Mouse (Mus musculus): ENCODE data around the gene Erf. TPM values are rescaled to one million over a fixed set of nuclear protein-coding genes. Genes with fewer than 3 reads are reported as not detected.

Erf gene
- 10 to 100 TPM; 16.5 to 26.6 TPM for total RNA-seq (2021)
- 50.4 and 52.8 TPM in 2 replicates for polyA plus RNA-seq (2012; rRNA removed)
- long read RNA-seq, partial matches to known transcripts, result 0 of 1 reads
- long read RNA-seq, other reads (novel, unspliced or antisense), result 1 of 1 reads

DNA sequence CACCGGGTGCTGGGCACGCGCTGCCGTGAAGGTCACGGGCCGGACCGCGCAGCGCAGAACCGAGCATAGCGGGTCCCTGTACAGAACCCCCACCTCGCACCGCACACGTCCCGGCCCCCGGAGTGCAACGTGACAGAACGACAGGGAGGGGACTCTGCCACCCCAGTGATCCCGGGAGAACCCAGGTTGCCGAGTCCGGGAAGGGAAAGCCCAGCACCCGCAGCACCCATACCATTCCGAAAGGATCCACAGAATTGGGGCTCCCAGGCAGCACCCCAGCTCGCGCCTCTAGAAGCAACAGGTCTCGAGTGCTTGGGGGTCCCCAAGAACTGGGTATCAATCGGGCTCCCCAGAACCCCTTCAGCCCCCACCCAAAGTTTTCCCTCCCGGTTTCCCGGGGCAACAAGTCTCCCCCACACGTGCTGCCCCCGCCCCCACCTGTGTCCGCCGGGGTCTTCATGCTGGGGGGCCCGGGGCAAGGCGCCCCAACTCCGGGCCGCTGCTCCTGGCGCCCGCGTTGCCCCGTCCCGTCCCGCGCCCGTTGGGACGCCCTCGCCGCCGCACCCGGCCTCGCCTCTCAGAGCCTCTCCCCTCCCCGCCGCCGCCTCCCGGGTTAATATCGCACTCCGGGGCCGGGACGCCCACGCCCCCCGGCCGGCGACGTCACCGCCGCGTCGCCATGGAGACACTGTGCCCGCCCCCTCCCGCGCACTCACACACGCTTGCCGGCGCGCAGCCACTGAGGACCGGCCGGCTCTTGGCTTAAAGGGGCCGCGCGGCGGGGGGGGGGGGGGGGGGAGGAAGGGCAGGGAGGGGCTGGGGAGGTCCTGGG lies at the start of gene Erf:
Erf (minus strand) TSS at position 621 of the 832 bp plus-strand sequence.
- peak; percentile 98 for DNase-seq

DNA sequence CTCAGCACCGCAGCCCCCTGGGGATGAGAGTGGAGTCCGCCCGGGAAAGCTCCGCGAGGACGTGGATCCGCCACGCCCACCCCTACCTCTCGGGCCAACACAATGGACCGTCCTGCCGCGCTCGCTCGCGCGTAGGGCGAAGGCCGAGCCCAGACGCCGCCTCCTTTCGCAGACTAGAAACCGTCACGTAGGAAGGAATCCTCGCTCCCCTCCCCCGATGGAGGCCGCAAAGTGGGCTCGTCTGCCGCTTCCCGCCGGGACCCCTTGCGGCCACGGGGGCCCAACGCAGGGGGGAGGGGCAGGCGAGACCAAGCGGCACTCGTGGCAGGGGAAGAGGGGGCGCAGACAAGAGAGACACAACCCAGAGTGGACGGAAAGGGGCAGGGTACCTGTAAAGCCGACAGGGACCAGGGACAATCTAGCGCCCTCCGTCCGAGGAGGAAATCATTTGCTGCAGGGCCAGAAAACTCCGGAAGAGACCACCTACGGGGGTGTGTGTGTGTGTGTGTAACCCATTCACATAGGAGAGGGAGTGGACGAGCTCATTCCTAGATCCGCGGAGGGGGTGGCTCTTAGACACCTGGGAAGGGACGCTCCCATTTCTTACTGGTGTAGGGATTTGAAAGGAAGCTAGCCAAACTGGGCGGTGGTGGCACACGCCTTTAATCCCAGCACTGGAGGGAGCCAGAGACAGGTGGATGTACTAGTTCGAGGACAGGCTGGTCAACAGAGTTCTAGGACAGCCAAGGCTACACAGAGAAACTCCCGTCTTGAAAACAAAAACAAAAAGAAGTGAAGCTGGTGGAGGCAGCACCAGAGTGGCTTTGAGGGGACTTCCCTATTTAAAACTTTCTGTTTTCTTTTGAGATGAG lies 47.1 kb upstream of the Erf start, which contains the start of gene Pafah1b3:
Pafah1b3 (minus strand) TSS at position 533 of the 872 bp plus-strand sequence.
- DNase-seq, result peak; percentile 84

DNA sequence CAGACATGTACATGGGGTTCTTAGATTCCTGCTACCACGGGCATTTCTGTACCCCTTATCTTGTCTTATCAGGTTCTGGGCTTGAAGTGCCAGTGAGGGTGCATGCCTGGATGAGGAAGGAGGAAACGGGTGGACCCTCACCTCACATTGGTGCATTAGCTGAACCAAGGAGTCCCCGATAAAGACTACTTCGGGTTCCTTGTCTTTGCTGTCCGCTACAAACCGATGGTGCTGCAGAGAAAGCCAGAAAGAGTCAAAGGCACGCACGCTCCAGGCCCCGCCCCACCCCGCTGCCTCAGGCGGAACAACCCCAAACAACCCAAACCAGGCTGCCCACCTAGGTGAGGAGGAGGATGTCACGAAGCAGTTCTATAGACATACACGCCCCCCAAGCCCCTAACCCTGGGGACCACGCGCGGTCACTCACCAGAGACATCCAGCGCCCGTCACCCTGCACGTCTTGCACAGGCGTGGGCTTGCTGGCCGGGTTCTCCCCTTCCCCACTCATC lies 46.4 kb upstream of the Erf start:
- DNase-seq, result no peak

DNA sequence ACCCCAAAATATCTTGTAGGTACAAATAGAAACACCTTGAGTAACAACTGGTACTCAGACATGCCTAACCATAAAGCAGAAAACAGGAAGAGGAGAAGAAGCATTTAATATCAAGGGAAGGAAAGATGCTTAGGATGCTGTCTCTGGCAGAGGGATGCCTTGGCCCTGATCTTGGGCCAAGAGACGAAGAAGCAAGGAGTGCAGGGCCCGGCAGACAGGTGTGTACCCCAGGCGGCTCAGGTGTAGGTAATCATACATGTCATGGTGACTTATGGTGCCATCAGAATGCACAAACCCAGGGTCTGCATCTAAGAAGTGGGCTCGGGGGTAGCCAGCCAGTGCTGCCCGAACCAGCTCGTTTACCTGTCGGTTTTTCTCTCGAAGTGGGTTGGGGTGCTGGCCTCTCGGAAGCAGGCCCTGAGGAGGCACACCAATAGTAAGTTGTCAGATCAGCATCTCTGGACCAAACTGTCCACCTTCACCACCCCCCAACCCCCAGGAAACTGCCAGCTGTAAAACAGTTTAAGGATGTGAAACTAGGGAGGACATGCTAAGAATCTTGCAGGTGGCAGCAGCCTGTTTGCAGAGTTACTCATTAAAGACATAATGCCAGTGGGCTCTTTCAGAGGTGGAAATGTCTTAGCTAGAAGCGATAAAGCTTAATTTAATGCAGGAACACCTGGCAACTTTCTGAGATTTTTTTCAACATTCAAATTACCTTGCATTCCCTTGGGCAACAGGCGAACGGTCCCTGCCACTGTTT lies 44.6 kb upstream of the Erf start:
- no peak for DNase-seq

DNA sequence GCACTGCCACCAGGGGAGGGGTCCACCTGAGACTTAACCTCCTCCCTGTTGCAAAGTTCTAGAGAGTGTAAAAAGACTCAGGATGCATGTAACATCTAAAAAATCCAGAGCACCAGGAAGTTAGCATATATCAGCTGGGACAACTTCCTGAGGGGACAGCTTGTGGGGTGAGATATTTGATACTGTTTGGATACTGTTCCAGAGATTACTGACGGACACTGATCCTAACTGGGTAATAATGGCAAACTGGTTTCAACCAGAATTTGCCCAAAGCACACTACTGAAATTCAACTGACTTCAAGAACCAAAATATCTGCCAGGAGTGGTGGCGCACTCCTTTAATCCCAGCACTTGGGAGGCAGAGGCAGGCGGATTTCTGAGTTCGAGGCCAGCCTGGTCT lies 43.9 kb upstream of the Erf start:
- DNase-seq, result no peak

DNA sequence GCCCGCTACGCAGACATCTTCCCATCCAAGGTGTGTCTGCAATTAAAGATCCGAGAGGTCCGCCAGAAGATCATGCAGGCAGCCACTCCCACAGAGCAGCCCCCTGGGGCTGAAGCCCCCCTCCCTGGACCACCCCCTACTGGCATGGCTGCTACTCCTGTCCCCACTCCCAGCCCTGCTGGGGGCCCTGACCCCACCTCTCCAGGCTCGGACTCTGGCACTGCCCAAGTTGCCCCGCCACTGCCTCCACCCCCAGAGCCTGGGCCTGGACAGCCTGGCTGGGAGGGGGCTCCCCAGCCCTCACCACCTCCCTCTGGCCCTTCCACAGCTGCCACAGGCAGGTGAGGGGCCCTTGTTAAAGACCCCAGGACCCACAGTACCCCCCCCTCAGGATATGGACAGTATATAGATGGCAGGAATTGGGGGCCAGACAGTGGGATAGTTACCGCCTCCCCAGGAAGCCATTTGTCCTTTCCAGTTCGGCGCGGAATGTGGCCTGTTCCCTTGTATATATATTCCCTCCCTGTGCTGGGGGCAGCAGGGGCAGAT lies 42.7 kb upstream of the Erf start:
- DNase-seq, result no peak

DNA sequence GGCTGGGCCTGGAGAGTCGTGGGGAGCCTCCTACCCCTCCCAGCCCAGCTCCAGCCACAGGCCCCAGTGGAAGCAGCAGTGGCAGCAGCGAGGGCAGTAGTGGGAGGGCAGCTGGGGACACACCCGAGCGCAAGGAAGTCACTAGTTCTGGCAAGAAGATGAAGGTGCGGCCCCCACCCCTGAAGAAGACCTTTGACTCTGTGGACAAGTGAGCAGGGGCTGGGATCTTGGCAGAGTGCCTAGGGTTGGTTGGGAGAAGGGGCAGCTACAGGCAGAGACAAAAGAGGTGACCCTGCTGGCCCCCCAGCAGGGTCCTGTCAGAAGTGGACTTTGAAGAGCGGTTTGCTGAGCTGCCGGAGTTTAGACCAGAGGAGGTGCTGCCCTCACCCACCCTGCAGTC lies 41.5 kb upstream of the Erf start:
- no peak for DNase-seq

DNA sequence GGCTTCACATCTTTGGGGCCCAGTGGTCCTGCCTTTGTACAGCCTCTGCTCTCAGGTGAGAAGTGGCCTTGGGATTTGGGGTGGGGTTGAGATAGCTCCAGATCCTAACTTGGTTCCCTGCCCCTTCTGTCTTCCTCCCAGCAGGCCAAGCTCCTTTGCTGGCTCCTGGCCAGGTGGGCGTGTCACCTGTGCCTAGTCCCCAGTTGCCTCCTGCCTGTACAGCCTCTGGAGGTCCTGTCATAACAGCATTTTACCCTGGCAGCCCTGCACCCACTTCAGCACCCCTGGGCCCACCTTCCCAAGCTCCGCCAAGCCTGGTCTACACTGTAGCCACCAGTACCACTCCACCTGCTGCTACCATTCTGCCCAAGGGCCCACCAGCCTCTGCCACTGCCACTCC lies 40.4 kb upstream of the Erf start:
- peak; percentile 57 for DNase-seq

DNA sequence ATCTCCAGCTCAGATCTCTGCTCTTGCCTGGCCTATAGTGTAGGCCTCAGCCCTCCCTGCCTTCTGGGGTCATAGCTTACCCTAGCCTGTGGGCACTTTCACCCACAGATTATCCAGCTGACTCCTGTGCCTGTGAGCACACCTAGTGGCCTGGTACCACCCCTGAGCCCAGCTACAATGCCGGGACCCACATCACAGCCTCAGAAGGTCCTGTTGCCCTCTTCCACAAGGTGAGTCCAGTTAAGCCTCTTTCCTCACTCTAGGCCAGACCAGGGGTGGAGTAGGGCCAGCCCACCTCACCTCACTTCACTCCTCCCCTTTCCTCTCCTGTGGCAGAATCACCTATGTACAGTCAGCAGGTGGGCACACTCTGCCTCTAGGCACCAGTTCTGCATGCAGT lies 39.9 kb upstream of the Erf start:
- DNase-seq, result no peak

DNA sequence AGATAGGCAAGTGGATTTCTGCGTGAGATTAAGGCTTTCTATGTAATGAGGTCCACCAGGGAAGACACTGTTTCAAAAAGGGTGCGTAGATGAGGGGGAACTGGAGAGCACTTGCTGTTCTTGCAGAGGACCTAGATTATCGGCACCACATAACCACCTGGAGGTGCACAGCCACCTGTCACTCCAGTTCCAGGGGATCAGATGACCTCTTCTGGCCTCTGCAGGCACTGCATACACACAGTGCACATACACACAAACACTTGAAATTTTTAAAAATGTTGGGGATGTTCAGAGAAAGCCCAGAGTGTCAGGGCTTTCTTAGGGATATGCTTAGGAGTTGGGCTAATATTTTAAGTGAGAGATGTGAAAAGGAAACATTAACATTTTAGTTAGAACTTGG lies 39.4 kb upstream of the Erf start:
- no peak for DNase-seq

DNA sequence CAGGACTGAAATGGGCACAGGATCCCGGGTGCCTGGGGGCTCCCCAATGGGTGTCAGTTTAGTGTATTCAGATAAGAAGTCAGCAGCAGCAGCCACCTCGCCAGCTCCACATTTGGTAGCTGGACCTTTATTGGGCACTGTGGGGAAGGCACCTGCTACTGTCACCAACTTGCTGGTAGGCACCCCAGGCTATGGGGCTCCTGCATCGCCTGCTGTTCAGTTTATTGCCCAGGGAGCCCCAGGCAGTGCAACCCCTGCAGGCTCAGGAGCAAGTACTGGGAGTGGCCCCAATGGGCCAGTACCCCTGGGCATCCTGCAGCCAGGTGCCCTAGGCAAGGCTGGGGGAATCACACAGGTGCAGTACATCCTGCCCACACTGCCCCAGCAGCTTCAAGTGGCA lies 38.2 kb upstream of the Erf start:
- DNase-seq, result no peak

DNA sequence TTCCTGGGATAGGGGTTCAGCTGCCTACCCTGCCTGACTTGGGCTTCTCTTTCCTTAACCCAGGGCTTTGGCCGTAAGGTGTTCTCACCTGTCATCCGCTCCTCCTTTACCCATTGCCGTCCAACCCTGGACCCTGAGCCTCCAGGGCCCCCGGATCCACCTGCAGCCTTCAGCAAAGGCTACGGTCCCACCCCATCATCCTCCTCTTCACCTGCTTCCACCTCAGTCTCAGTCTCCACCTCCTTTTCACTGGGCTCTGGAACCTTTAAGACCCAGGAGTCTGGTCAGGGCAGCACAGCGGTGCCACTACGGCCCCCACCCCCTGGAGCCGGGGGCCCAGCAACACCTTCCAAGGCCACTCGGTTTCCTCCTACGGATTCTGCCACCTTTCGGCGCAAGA lies 37.5 kb upstream of the Erf start:
- DNase-seq, result no peak

DNA sequence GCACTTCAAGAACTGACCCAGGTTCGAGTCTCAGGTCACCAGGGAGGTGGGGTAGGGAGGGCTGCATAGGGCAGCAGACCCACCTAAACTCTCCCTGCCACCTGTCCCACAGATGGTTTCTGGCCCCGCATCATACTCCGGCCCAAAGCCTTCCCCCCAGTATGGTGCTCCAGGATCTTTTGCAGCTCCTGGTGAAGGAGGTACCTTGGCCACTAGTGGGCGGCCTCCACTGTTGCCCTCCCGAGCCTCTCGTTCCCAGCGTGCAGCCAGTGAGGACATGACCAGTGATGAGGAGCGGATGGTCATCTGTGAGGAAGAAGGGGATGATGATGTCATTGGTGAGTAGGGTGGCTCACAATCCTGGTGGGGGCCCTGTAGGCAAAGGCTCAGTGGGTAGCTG lies 36.4 kb upstream of the Erf start:
- DNase-seq, result no peak

DNA sequence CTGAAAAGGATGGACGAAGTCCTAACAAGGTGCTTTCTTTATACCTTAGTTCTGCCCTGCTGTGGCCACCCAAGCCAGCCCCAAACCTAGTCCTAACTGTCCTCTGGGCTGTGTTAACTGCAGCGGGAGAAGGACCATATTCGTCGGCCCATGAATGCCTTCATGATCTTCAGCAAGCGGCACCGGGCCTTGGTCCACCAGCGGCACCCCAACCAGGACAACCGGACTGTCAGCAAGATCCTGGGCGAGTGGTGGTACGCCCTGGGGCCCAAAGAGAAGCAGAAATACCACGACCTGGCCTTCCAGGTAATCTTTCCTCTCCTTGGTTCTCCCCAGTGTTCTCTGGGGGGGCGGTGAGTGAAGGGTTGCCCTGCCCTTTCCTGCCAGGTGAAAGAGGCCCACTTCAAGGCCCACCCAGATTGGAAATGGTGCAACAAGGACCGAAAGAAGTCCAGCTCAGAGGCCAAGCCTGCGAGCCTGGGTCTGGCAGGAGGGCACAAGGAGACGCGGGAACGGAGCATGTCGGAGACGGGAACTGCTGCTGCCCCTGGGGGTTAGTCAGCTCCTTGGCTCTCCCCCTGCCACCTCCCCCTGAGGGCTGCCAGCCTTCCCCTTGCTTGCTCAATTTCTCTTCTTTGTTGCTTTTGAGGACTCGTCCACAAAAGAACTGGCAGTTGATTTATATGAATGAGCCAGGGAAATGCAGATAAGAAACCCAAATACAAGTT lies 35.1 kb upstream of the Erf start:
- DNase-seq, result peak; percentile 4

DNA sequence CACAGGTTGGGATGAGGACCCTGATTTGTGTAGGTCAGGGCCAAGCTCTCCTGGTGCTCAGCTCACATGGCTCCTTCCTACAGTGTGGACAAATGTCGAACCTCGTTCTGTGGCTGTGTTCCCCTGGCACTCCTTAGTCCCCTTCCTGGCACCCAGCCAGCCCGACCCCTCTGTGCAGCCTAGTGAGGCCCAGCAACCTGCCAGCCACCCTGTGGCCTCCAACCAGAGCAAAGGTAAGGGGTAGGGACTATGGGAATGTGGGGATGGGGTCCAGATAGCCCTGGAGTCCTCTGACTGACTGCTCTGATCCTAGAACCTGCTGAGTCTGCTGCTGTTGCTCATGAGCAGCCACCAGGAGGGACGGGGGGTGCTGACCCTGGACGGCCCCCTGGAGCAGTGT lies 34.2 kb upstream of the Erf start:
- peak; percentile 23 for DNase-seq

DNA sequence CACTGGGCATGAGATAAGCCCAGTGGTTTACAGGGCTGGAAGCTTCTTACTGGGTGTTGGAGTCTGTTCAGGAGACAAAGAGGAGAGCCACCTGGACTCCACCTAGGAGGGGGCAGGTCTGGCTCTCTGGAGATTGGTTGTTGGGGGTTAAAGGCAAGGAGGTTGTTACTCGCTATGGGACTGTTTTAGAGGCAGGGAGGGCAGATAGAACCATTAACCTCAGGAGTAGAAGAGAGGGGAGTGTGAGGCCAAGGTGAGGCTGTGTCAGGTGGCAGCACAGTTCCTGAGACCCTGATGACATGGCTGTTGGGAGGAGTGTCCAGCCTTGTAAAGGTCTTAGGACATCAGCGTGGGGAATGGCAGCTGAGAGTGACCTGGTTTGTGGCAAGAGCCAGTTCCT lies 33.6 kb upstream of the Erf start:
- peak; percentile 13 for DNase-seq

DNA sequence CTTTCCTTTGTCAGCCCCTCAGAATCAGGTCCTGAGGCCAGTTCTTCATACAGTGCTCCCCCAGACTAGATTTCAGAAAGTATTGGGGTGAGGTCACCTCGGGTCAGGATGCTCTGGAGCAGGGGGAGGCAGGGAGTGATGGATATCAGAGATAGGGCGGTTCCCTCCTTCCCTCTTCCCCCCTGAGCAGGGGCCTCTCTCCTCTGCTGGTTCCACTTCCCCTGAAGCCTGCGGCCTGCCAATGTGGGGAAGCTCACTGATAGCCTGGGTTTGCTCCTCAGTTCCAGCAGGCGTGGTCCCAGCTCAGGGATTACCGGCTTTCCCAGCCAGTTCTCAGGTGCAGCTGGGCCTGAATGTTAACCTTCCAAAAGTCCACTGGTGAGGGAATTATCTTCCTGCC lies 33.1 kb upstream of the Erf start:
- peak; percentile 29 for DNase-seq

DNA sequence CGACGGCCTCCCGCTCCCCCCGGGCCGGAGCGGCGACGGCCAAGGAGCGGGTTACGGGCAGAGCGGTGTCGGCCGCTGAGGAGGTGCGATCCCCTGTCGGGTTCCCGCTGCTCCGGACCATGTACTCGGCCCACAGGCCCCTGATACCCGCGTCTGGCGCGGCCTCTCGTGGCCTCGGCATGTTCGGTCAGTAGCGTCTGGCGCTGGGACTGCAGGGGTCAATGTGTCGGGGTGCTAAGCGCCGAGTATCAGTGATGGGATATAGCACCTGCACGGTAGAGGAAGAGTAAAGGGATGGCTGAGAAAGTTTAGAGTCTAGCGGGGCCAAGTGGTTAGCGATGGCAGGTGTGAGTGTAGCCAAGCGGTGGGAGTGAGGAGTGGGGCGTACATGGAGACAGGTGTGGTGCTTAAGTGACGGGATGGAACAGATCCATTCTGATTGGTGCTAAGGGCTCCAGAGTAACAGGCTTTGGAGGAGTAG lies 32.2 kb upstream of the Erf start:
- peak; percentile 71 for DNase-seq

DNA sequence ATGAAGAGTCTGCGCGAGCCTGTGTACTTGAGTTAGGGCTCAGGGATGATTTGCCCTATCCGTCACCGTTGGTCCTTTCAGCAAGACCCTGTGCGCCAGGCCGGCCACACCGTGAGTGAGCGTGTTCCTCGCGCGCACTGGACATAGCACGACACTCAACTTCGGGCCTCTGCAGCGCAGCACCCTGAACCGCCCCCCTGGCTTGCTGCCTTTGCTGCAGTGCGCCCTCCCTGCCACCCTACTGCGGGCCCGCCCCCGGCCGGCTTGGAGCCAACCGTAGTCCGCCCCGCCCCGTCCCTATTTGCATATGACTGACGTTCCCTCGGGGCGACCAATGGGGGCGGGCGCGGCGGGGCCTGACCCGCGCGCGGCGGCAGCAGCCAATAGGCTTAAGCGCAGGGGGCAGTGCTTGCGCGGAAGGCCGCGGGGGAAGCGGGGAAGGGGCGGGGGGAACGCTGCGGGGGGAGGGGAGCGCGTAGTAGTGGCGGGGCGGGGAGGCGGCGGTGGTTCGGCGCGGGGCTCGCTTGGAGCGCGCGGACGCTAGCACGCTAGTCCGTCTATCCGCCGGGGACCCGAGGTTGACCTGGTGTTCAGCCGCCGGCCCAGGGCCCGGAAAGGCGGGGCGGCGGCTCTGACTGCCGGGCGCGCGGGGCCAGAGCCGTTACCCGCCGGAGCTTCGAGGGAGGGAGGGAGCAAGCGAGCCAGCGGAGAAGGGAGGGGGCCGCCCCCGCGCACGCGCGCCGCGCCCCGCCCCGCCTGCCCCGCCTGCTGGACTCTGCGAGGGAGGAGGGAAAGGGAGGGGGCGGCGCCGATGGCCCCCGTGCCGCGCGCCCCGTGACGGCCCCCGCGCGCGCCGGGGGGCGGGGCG lies 31.4 kb upstream of the Erf start:
- DNase-seq, result peak; percentile 99
